1 mouse cellular context compared by ENCODE assay signal in the genomic region with DNA sequence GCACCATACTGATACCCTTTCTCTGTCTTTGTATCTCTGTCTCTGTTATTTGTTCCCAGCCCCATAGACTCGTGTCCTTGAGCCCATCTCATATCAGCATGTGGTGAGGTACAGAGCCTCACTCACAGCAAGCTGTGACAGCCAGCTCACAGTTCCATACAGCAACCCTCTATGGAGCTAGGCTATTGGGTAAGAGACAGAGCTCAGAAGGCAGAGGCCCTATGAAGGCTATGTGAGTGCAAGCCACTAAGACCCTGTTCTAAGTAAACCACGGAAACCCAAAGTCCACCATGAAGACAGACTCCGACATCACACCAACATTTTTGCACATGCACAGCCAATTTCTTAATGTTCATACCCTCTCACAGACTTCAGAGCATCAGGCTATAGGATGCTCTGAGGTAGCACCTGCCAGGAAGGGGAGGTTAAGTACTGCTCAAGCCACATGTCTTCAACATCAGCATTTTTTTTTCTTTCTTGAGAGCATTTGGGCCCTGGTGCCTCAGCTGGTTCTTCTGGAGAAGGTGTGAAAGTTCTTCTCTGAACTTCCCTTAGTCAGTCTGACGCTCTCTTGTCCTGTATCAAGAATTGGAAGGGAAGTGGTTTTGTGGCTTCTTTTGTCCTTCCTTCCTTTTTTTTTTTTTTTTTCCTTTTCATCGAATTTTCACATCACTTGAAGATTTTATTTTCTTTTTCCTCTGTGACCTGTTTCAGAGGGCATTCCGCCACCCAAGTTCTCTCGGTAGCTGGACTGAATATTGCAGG.
TF ChIP-seq lines count a peak whose summit lies in the region.

No protein-coding gene starts in this region.

TF ChIP-seq in CH12.LX, 34 proteins besides CTCF, POLR2A, EP300 and RAD21 (continued from another document):
- TF ChIP-seq UBTF (IDR thresholded peaks at IDR 0.05; ENCODE audit: low read depth, low read length): no peak
- no peak for TF ChIP-seq SIN3A (IDR thresholded peaks at IDR 0.05; ENCODE audit: low read length)
- TF ChIP-seq ELF1 (IDR thresholded peaks at IDR 0.05; ENCODE audit: low read depth, low read length): no peak
- no peak for TF ChIP-seq USF1 (IDR thresholded peaks at IDR 0.05; ENCODE audit: low read depth, low read length)
- no peak for TF ChIP-seq TBP (conservative IDR thresholded peaks at IDR 0.05; ENCODE audit: low read depth, low read length)
- TF ChIP-seq MAX (IDR thresholded peaks at IDR 0.05; ENCODE audit: low read length): peak; percentile 18; the same call in 1 of the 2 replicates
